Mouse (Mus musculus) MEL (cell line): Measurements from ENCODE around the gene Evi2b.

Source experiments
- BHLHE40 ChIP-seq: IDR thresholded peaks from 2 replicates; pipeline ENCODE4 v1.6.1; 2012; ENCODE audit warnings: low read depth, mild to moderate bottlenecking, inconsistent platforms, low read length, improper control_type of control experiment, borderline replicate concordance
- CTCF ChIP-seq, 3 experiments: IDR thresholded peaks in 2 of 3; conservative IDR thresholded peaks in 1 of 3; 2 replicates each; pipeline ENCODE4 v1.5.1; 2011 to 2012; ENCODE audit warnings: low read length in 3 of 3, low read depth in 2 of 3, mild to moderate bottlenecking in 2 of 3, improper control_type of control experiment in 1 of 3, inconsistent platforms in 1 of 3, mixed read lengths in 1 of 3, moderate library complexity in 1 of 3; ENCODE audit not compliant: control insufficient read depth in 1 of 3, insufficient read depth in 1 of 3, poor library complexity in 1 of 3, severe bottlenecking in 1 of 3
- EP300 ChIP-seq, 2 experiments: IDR thresholded peaks; 2 replicates each; pipeline ENCODE4 v1.6.1; 2011; ENCODE audit warnings: improper control_type of control experiment in 2 of 2, low read length in 2 of 2, low read depth in 1 of 2, mild to moderate bottlenecking in 1 of 2
- HCFC1 ChIP-seq: IDR thresholded peaks from 2 replicates; pipeline ENCODE4 v1.6.1; 2012; ENCODE audit warnings: low read depth, mild to moderate bottlenecking, inconsistent platforms, low read length, improper control_type of control experiment, moderate library complexity
- MAX ChIP-seq: IDR thresholded peaks from 2 replicates; pipeline ENCODE4 v1.6.1; 2011; ENCODE audit warnings: low read length, improper control_type of control experiment
- MXI1 ChIP-seq: IDR thresholded peaks from 2 replicates; pipeline ENCODE4 v1.6.1; 2011; ENCODE audit warnings: mild to moderate bottlenecking, low read depth, low read length, improper control_type of control experiment
- POLR2A ChIP-seq, 2 experiments: IDR thresholded peaks; 2 replicates each; pipeline ENCODE4 v1.6.1; 2011 to 2012; ENCODE audit warnings: low read length in 2 of 2, mild to moderate bottlenecking in 2 of 2, control low read depth in 1 of 2, improper control_type of control experiment in 1 of 2, low read depth in 1 of 2, moderate library complexity in 1 of 2; ENCODE audit not compliant: control insufficient read depth in 1 of 2, insufficient read depth in 1 of 2, poor library complexity in 1 of 2
- POLR2AphosphoS2 ChIP-seq: IDR thresholded peaks from 2 replicates; pipeline ENCODE4 v1.6.1; 2011; ENCODE audit warnings: low read length, improper control_type of control experiment
- RAD21 ChIP-seq: IDR thresholded peaks from 2 replicates; pipeline ENCODE4 v1.6.1; 2011; ENCODE audit warnings: mild to moderate bottlenecking, low read depth, low read length, improper control_type of control experiment
- SMC3 ChIP-seq: IDR thresholded peaks from 2 replicates; pipeline ENCODE4 v1.6.1; 2011; ENCODE audit warnings: low read depth, low read length, improper control_type of control experiment
- UBTF ChIP-seq: IDR thresholded peaks from 2 replicates; pipeline ENCODE4 v1.6.1; 2012; ENCODE audit warnings: low read depth, mild to moderate bottlenecking, inconsistent platforms, low read length, improper control_type of control experiment, moderate library complexity, borderline replicate concordance; ENCODE audit not compliant: insufficient read depth
- USF1 ChIP-seq: IDR thresholded peaks from 2 replicates; pipeline ENCODE4 v1.6.1; 2014; ENCODE audit warnings: low read depth, mild to moderate bottlenecking, inconsistent platforms, low read length, improper control_type of control experiment, moderate library complexity

GRCm38 (mm10) chr11:79531485-79531884, 7.9 kb upstream of the Evi2b start:
- TF ChIP-seq CTCF (IDR thresholded peaks at IDR 0.05 in 2 of 3, conservative IDR thresholded peaks at IDR 0.05 in 1 of 3; ENCODE audit: control insufficient read depth in 1 of 3, insufficient read depth in 1 of 3, low read depth in 2 of 3, low read length in 3 of 3, poor library complexity in 1 of 3, severe bottlenecking in 1 of 3), result no peak
- TF ChIP-seq MXI1, result no peak
- no peak for TF ChIP-seq RAD21
- no peak for TF ChIP-seq USF1
- TF ChIP-seq MAX, result no peak
- no peak for TF ChIP-seq POLR2A (IDR thresholded peaks at IDR 0.05; ENCODE audit: control insufficient read depth in 1 of 2, insufficient read depth in 1 of 2, low read depth in 1 of 2, low read length in 2 of 2, poor library complexity in 1 of 2)
- no peak for TF ChIP-seq UBTF
- no peak for TF ChIP-seq HCFC1
- no peak for TF ChIP-seq SMC3
- TF ChIP-seq BHLHE40, result no peak
- no peak for TF ChIP-seq EP300 (IDR thresholded peaks at IDR 0.05; ENCODE audit: low read depth in 1 of 2, low read length in 2 of 2)
- TF ChIP-seq POLR2AphosphoS2, result no peak
